Mouse (Mus musculus) granulocyte monocyte progenitor cell, adult 5-6 weeks (primary cell): ENCODE data around the gene Smim5. TPM values are rescaled to one million over a fixed set of nuclear protein-coding genes. Genes with fewer than 3 reads are reported as not detected.

Experiments used
- ATAC-seq: replicated peaks from 2 replicates; pipeline ENCODE4 v1.8.0; 2016; ENCODE audit warnings: mild to moderate bottlenecking, moderate TSS enrichment, inconsistent platforms; ENCODE audit not compliant: poor library complexity, severe bottlenecking
- total RNA-seq, 2 experiments: library from RNA; stranded (forward) in 1 of 2; stranded (reverse) in 1 of 2; fragments of 200-712, 200-1000 nt in 1 of 2; fragments of >200 nt in 1 of 2; fragmentation: Nextera tagmentation in 1 of 2; gene quantifications; 2 replicates each; pipeline ENCODE4 v1.2.3; 2014 to 2017

Gene Smim5
- total RNA-seq, 2 experiments from 2014 or later = 3.5 to 7.1 TPM

GRCm38 (mm10) chr11:115893071-115893470 lies 6.7 kb upstream of the Smim5 start:
- no peak for ATAC-seq

- no peak for ATAC-seq
These were observed 4.8 kb upstream of the Smim5 start for GRCm38 (mm10) chr11:115894755-115895520.

GRCm38 (mm10) chr11:115898446-115898845 lies 1.3 kb upstream of the Smim5 start:
- peak; percentile 24 for ATAC-seq

GRCm38 (mm10) chr11:115898886-115899285 lies 880 bp upstream of the Smim5 start:
- 0 out of 2 replicates have a peak, but pooled peaks have one; percentile 12 for ATAC-seq

- no peak for ATAC-seq
These were observed 983 bp downstream of the Smim5 start for GRCm38 (mm10) chr11:115900561-115901337.

GRCm38 (mm10) chr11:115901338-115902161 lies 1.8 kb downstream of the Smim5 start:
- ATAC-seq = 0 out of 2 replicates have a peak, but pooled peaks have one; percentile 3

GRCm38 (mm10) chr11:115902177-115902576 lies 2.4 kb downstream of the Smim5 start:
- no peak for ATAC-seq

GRCm38 (mm10) chr11:115902831-115903230 lies 3.1 kb downstream of the Smim5 start:
- peak; percentile 70 for ATAC-seq

- ATAC-seq = 0 out of 2 replicates have a peak, but pooled peaks have one; percentile 6
These were observed 3.8 kb downstream of the Smim5 start for GRCm38 (mm10) chr11:115903384-115904230.

GRCm38 (mm10) chr11:115904231-115904955 lies 4.6 kb downstream of the Smim5 start:
- no peak for ATAC-seq

- ATAC-seq = no peak
These were observed 5.4 kb downstream of the Smim5 start for GRCm38 (mm10) chr11:115904956-115905790.

- no peak for ATAC-seq
These were observed 6.3 kb downstream of the Smim5 start for GRCm38 (mm10) chr11:115906116-115906515.

GRCm38 (mm10) chr11:115906521-115906920 lies 6.8 kb downstream of the Smim5 start:
- no peak for ATAC-seq

GRCm38 (mm10) chr11:115911134-115911561 lies 11.4 kb downstream of the Smim5 start:
- ATAC-seq = peak; percentile 43

GRCm38 (mm10) chr11:115911632-115912376 lies 12.0 kb downstream of the Smim5 start, which contains the start of gene Smim6:
TSS of gene Smim6 (plus strand) at chr11:115912017.
- ATAC-seq = peak; percentile 66

GRCm38 (mm10) chr11:115916579-115916978 lies 16.8 kb downstream of the Smim5 start:
- ATAC-seq = no peak

GRCm38 (mm10) chr11:115918637-115919036 lies 18.9 kb downstream of the Smim5 start:
- ATAC-seq = no peak
